Mouse (Mus musculus): ENCODE data around the gene Washc4.

DNA sequence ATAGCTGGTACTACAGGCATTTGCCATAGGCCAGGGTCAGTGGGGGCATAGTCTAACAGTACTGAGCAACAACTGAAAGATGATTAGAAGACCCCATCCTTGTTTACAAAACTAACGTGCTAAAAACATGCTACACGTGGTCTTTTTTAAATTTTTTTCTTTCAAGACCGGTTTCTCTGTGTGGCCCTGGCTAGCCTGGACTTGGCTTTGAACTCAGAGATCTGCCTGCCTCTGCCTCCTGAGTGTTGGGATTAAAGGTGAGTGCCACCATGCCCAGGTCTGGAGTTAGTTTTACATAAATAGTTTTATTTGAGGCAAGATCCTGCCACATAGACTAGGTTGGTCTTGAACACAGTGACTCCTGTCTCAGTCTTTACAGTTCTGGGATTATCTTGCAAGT lies 63.6 kb downstream of the Washc4 start:
- TF ChIP-seq CTCF (IDR thresholded peaks at IDR 0.05; ENCODE audit: low read depth, low read length): no peak
- TF ChIP-seq GATA1 (IDR thresholded peaks at IDR 0.05; ENCODE audit: borderline replicate concordance, low read length): no peak
- no peak for TF ChIP-seq TAL1 (conservative IDR thresholded peaks at IDR 0.05; ENCODE audit: low read depth, low read length)
